ENCODE assay signal across 19 mouse cellular contexts in genomic region chr11:115215123-115215522, GRCm38 (mm10). TPM values are rescaled to one million over a fixed set of nuclear protein-coding genes. Genes with fewer than 3 reads are reported as not detected.
DNase-seq lines count a peak whose midpoint lies in the region; ATAC-seq and TF ChIP-seq lines count a peak whose summit lies in the region.
"Had no signal": no experiment of that assay in that cellular context is flagged by ENCODE, and none has a peak within 500 bp of the region (broad histone marks: within the 10 kb centered on the region; RNA-seq: fewer than 3 reads in every experiment).

No protein-coding gene starts in this region.

- no peaks in the 10 kb centered on the region for H3K36me3 ChIP-seq in heart, embryonic 12.5 days
- no peaks in the 10 kb centered on the region for H3K36me3 ChIP-seq in kidney, embryonic 16.5 days (ENCODE audit: insufficient read depth, low read length)

- no peaks in the 10 kb centered on the region for H3K9me3 ChIP-seq in heart, embryonic 12.5 days (replicated peaks)
- H3K9me3 ChIP-seq in kidney, embryonic 16.5 days (ENCODE audit: low read length) = no peaks in the 10 kb centered on the region
- H3K9me3 ChIP-seq: forebrain, embryonic 13.5 days; G1E; limb, embryonic 12.5 days had no signal

- no peak overlapping the region; the same call in 1 of the 2 replicates for H3K4me2 ChIP-seq in heart, embryonic 12.5 days
- H3K4me2 ChIP-seq in kidney, embryonic 16.5 days (replicated peaks; ENCODE audit: low read depth, low read length) = no peak overlapping the region
- H3K4me2 ChIP-seq: forebrain, embryonic 13.5 days; limb, embryonic 12.5 days had no signal

- intact Hi-C loops in heart, postnatal 14 days (cut with DNase I) = no loop called here

- TF ChIP-seq POLR2A in cerebellum, adult 2 months (IDR thresholded peaks at IDR 0.05; ENCODE audit: borderline replicate concordance, insufficient read depth, low read length) = no peak

- no peak overlapping the region for H3K4me3 ChIP-seq in cerebellum, adult 2 months (replicated peaks; ENCODE audit: insufficient read depth, low read depth, low read length)
- H3K4me3 ChIP-seq in heart, embryonic 12.5 days = no peak overlapping the region
- H3K4me3 ChIP-seq in kidney, embryonic 16.5 days (ENCODE audit: low read length) = no peak overlapping the region
- H3K4me3 ChIP-seq: forebrain, embryonic 13.5 days; limb, embryonic 12.5 days had no signal

- peak; percentile 68; the same call in 1 of the 2 replicates for ATAC-seq in heart, embryonic 12.5 days (ENCODE audit: insufficient number of reproducible peaks, low FRiP score)
- peak; percentile 70 for ATAC-seq in kidney, embryonic 16.5 days (ENCODE audit: low FRiP score, low TSS enrichment)
- ATAC-seq: CD4-positive, CD25-positive, alpha-beta regulatory T cell, adult 4 months; forebrain, embryonic 13.5 days; hindbrain, postnatal 0 days had no signal

- WGBS in cerebellum, adult 2 months = 46% methylated on average over 5 of the region's 5 CpGs
- 29% methylated on average over 5 of the region's 5 CpGs for WGBS in heart, embryonic 12.5 days
- 29% methylated on average over 5 of the region's 5 CpGs for WGBS in kidney, embryonic 16.5 days

- TF ChIP-seq CTCF in cerebellum, adult 2 months (IDR thresholded peaks at IDR 0.05; ENCODE audit: borderline replicate concordance, insufficient read depth, low read depth, low read length) = no peak

- DNase-seq in cerebellum, adult 2 months = peak in 1 of 2 experiments; percentile 48
- no peak for DNase-seq in cerebellum, adult 18-20 months
- DNase-seq in heart, postnatal 14 days = no peak
- DNase-seq in kidney, postnatal 14 days = no peak
- peak; percentile 30 for DNase-seq in ZHBTc4 (ENCODE audit: low read depth, low spot score)
- DNase-seq in frontal cortex, adult 2 months (ENCODE audit: extremely low spot score in 1 of 2, low spot score in 1 of 2) = no peak
- DNase-seq: layer of hippocampus, adult 9-11 months; midbrain, embryonic 14.5 days; thymus, postnatal 36 days had no signal

- H3K27me3 ChIP-seq in cerebellum, adult 2 months (ENCODE audit: control insufficient read depth, insufficient read depth, low read length) = no peaks in the 10 kb centered on the region
- H3K27me3 ChIP-seq in heart, embryonic 12.5 days (replicated peaks) = 0 out of 2 replicates have a peak, but pooled peaks cover 3% of the 10 kb centered on the region
- 0 out of 2 replicates have a peak, but pooled peaks cover 3% of the 10 kb centered on the region for H3K27me3 ChIP-seq in kidney, embryonic 16.5 days (ENCODE audit: insufficient read depth, low read length)
- H3K27me3 ChIP-seq: forebrain, embryonic 13.5 days; limb, embryonic 12.5 days had no signal

- peak overlapping the region; percentile 9; the same call in 1 of the 2 replicates for H3K9ac ChIP-seq in heart, embryonic 12.5 days
- H3K9ac ChIP-seq in kidney, embryonic 16.5 days (replicated peaks; ENCODE audit: low read length) = no peak overlapping the region
- H3K9ac ChIP-seq: forebrain, embryonic 13.5 days; limb, embryonic 12.5 days; liver, embryonic 14.5 days had no signal

- H3K4me1 ChIP-seq in cerebellum, adult 2 months (ENCODE audit: control insufficient read depth, insufficient read depth, low read length) = peaks cover 91% of the 10 kb centered on the region
- H3K4me1 ChIP-seq in heart, embryonic 12.5 days (replicated peaks) = peaks cover 58% of the 10 kb centered on the region
- peaks cover 26% of the 10 kb centered on the region; the same call in 1 of the 2 replicates for H3K4me1 ChIP-seq in kidney, embryonic 16.5 days (ENCODE audit: insufficient read depth, low read length)

- 0 out of 2 replicates have a peak overlapping the region, but pooled peaks have one; percentile 36 for H3K27ac ChIP-seq in cerebellum, adult 2 months (ENCODE audit: insufficient read depth, low read length)
- peak overlapping the region; percentile 60 for H3K27ac ChIP-seq in heart, embryonic 12.5 days (ENCODE audit: poor library complexity, severe bottlenecking)
- H3K27ac ChIP-seq in kidney, embryonic 16.5 days (ENCODE audit: low read length) = no peak overlapping the region
- H3K27ac ChIP-seq: forebrain, embryonic 13.5 days; hindbrain, postnatal 0 days; limb, embryonic 12.5 days; liver, embryonic 14.5 days had no signal

RNA-seq across cellular contexts. Expression of gene Nat9, which starts 27.5 kb away (rescaled TPM):
- polyA plus RNA-seq in cerebellum, adult 2 months (2012; rRNA removed) = 30.8 and 37.5 TPM in 2 replicates
- polyA plus RNA-seq in heart, embryonic 12.5 days (2016; fragmentation: Nextera tagmentation; extraction: Ambion mirVana) = 13.1 and 13.3 TPM in 2 replicates
- 10 to 100 TPM; 17.0 to 17.1 TPM for total RNA-seq in heart, postnatal 14 days (2021)
- polyA plus RNA-seq in kidney, embryonic 16.5 days (2015; fragmentation: Nextera tagmentation; extraction: Ambion mirVana) = 28.0 and 29.7 TPM in 2 replicates
- 36.2 and 36.9 TPM in 2 replicates for polyA plus RNA-seq in frontal cortex, adult 2 months (2012; rRNA removed)

RNA-seq across cellular contexts. Expression of gene Tmem104, which starts 27.8 kb away (rescaled TPM):
- 12.5 and 13.3 TPM in 2 replicates for polyA plus RNA-seq in cerebellum, adult 2 months (2012; rRNA removed)
- polyA plus RNA-seq in heart, embryonic 12.5 days (2016; fragmentation: Nextera tagmentation; extraction: Ambion mirVana) = 8.4 TPM in 2 replicates
- 1 to 10 TPM; 9.5 to 9.6 TPM for total RNA-seq in heart, postnatal 14 days (2021)
- polyA plus RNA-seq in kidney, embryonic 16.5 days (2015; fragmentation: Nextera tagmentation; extraction: Ambion mirVana) = 11.7 and 13.8 TPM in 2 replicates
- 10.2 and 10.4 TPM in 2 replicates for polyA plus RNA-seq in frontal cortex, adult 2 months (2012; rRNA removed)

RNA-seq across cellular contexts. Expression of gene Grin2c, which starts 51.9 kb away (rescaled TPM):
- polyA plus RNA-seq in cerebellum, adult 2 months (2012; rRNA removed) = 249 and 283 TPM in 2 replicates
- polyA plus RNA-seq in heart, embryonic 12.5 days (2016; fragmentation: Nextera tagmentation; extraction: Ambion mirVana) = 0.15 and 0.21 TPM in 2 replicates
- under 1 TPM; 0.10 to 0.15 TPM for total RNA-seq in heart, postnatal 14 days (2021)
- not detected in 2 replicates for polyA plus RNA-seq in kidney, embryonic 16.5 days (2015; fragmentation: Nextera tagmentation; extraction: Ambion mirVana)
- 55.1 and 55.6 TPM in 2 replicates for polyA plus RNA-seq in frontal cortex, adult 2 months (2012; rRNA removed)
- total RNA-seq: megakaryocyte, adult 5-6 weeks had no signal
- polyA plus RNA-seq: CD4-positive, CD25-positive, alpha-beta regulatory T cell, adult 4 months; forebrain, embryonic 13.5 days; G1E; gonadal fat pad, adult 2 months had no signal

RNA-seq across cellular contexts. Expression of gene Slc9a3r1, which starts 52.0 kb away (rescaled TPM):
- polyA plus RNA-seq in cerebellum, adult 2 months (2012; rRNA removed) = 87.2 and 87.9 TPM in 2 replicates
- polyA plus RNA-seq in heart, embryonic 12.5 days (2016; fragmentation: Nextera tagmentation; extraction: Ambion mirVana) = 21.0 and 22.2 TPM in 2 replicates
- 10 to 100 TPM; 12.7 to 13.5 TPM for total RNA-seq in heart, postnatal 14 days (2021)
- polyA plus RNA-seq in kidney, embryonic 16.5 days (2015; fragmentation: Nextera tagmentation; extraction: Ambion mirVana) = 165 and 170 TPM in 2 replicates
- polyA plus RNA-seq in frontal cortex, adult 2 months (2012; rRNA removed) = 85.4 and 93.7 TPM in 2 replicates

Comparison
In these comparisons a context has a peak if more than half of its experiments do, and no peak if none do; other contexts are left out.
1. RNA of gene Grin2c, which starts 51.9 kb away (polyA plus RNA-seq): 249 to 283 TPM in cerebellum, adult 2 months and 55.1 to 55.6 TPM in frontal cortex, adult 2 months; 0.15 to 0.21 TPM in heart, embryonic 12.5 days and not detected in kidney, embryonic 16.5 days; every median in the first group is over 10 times any median in the second.